Mouse (Mus musculus): ENCODE results near the gene Rdh5.

GRCm38 (mm10) chr10:128945675-128946074 is 23.0 kb upstream of the Rdh5 start:
- TF ChIP-seq CTCF (IDR thresholded peaks at IDR 0.05; ENCODE audit: low read depth) (peak; percentile 78), EP300 (optimal IDR thresholded peaks at IDR 0.05) (no peak)
